Mouse (Mus musculus) ES-Bruce4 (cell line): ENCODE results near the gene Kif21b. TPM values are rescaled to one million over a fixed set of nuclear protein-coding genes. Genes with fewer than 3 reads are reported as not detected.
A peak's percentile ranks its signal among the peaks of the same experiment; 100 is the strongest.

Source experiments
- H3K27ac ChIP-seq: 2 replicates; pipeline ENCODE4 v1.5.1; 2012; ENCODE audit warnings: low read length, inconsistent platforms; ENCODE audit not compliant: insufficient read depth
- H3K27me3 ChIP-seq: 2 replicates; pipeline ENCODE4 v1.6.1; 2012; ENCODE audit warnings: mild to moderate bottlenecking, low read length, inconsistent platforms; ENCODE audit not compliant: control insufficient read depth, poor library complexity, insufficient read depth, severe bottlenecking
- H3K36me3 ChIP-seq: 2 replicates; pipeline ENCODE4 v1.6.1; 2012; ENCODE audit warnings: inconsistent platforms, mild to moderate bottlenecking, low read length, moderate library complexity; ENCODE audit not compliant: control insufficient read depth, poor library complexity, insufficient read depth, severe bottlenecking
- H3K4me1 ChIP-seq: one replicate; pipeline ENCODE4 v1.8.1; 2011; ENCODE audit warnings: low read length; ENCODE audit not compliant: control insufficient read depth, insufficient read depth
- H3K4me3 ChIP-seq: 2 replicates; pipeline ENCODE4 v1.5.1; 2011; ENCODE audit warnings: low read depth, mild to moderate bottlenecking, low read length
- H3K9ac ChIP-seq: 2 replicates; pipeline ENCODE4 v1.6.1; 2012; ENCODE audit warnings: low read depth, mild to moderate bottlenecking, inconsistent platforms; ENCODE audit not compliant: poor library complexity, severe bottlenecking
- H3K9me3 ChIP-seq: replicated peaks from 2 replicates; pipeline ENCODE4 v1.6.1; 2012; ENCODE audit warnings: mild to moderate bottlenecking, low read length, inconsistent platforms; ENCODE audit not compliant: control insufficient read depth, poor library complexity, insufficient read depth, severe bottlenecking
- CTCF ChIP-seq: IDR thresholded peaks from one replicate; pipeline ENCODE4 v1.8.1; 2011; ENCODE audit warnings: low read depth, low read length
- EP300 ChIP-seq: IDR thresholded peaks from 2 replicates; pipeline ENCODE4 v1.6.1; 2011; ENCODE audit warnings: low read depth, low read length; ENCODE audit not compliant: insufficient read depth
- POLR2A ChIP-seq: IDR thresholded peaks from one replicate; pipeline ENCODE4 v1.8.1; 2011; ENCODE audit warnings: low read length; ENCODE audit not compliant: insufficient read depth
- polyA plus RNA-seq: library from polyadenylated mRNA; stranded (reverse); fragments of >200 nt; gene quantifications from 2 replicates; pipeline ENCODE4 v1.2.4, GENCODE M21; 2011; ENCODE audit warnings: low read depth; ENCODE audit not compliant: missing spikeins, insufficient read depth, insufficient read length

The Kif21b gene
- 16.0 and 19.2 TPM in 2 replicates for polyA plus RNA-seq

GRCm38 (mm10) chr1:136130951-136131558 is at the start of gene Kif21b:
TSS of gene Kif21b (plus strand) at chr1:136131389.
- TF ChIP-seq EP300 = no peak
- TF ChIP-seq POLR2A = peak; percentile 67
- no peaks in the 10 kb centered on the region; the same call in 1 of the 2 replicates for H3K27me3 ChIP-seq
- H3K9ac ChIP-seq = peak within 1 kb of the TSS; percentile 78
- no peaks in the 10 kb centered on the region for H3K9me3 ChIP-seq
- no peak within 1 kb of the TSS for H3K27ac ChIP-seq
- peak within 1 kb of the TSS; percentile 92 for H3K4me3 ChIP-seq
- peaks cover 12% of the 10 kb centered on the region for H3K4me1 ChIP-seq
- no peaks in the 10 kb centered on the region for H3K36me3 ChIP-seq

GRCm38 (mm10) chr1:136085988-136086685 is 45.1 kb upstream of the Kif21b start:
- TF ChIP-seq POLR2A = no peak
- no peak for TF ChIP-seq CTCF
- TF ChIP-seq EP300 = no peak
- Histone ChIP-seq H3K4me1 (peaks cover 3% of the 10 kb centered on the region), H3K9me3 (no peaks in the 10 kb centered on the region; the same call in 1 of the 2 replicates), H3K36me3 (no peaks in the 10 kb centered on the region), H3K9ac (no peak overlapping the region), H3K27ac (no peak overlapping the region), H3K4me3 (no peak overlapping the region), H3K27me3 (no peaks in the 10 kb centered on the region)

GRCm38 (mm10) chr1:136089368-136090165 is 41.6 kb upstream of the Kif21b start:
- Histone ChIP-seq H3K27me3 (no peaks in the 10 kb centered on the region), H3K9me3 (no peaks in the 10 kb centered on the region), H3K9ac (no peak overlapping the region), H3K4me3 (no peak overlapping the region), H3K36me3 (no peaks in the 10 kb centered on the region), H3K27ac (no peak overlapping the region), H3K4me1 (peaks cover 6% of the 10 kb centered on the region)
- TF ChIP-seq POLR2A (no peak), CTCF (no peak), EP300 (no peak)

GRCm38 (mm10) chr1:136093726-136094125 is 37.5 kb upstream of the Kif21b start:
- TF ChIP-seq EP300 = no peak
- TF ChIP-seq POLR2A = no peak
- TF ChIP-seq CTCF = no peak
- no peak overlapping the region for H3K4me3 ChIP-seq

GRCm38 (mm10) chr1:136094807-136095206 is 36.4 kb upstream of the Kif21b start:
- H3K36me3 ChIP-seq = no peaks in the 10 kb centered on the region
- no peak overlapping the region for H3K9ac ChIP-seq
- no peaks in the 10 kb centered on the region for H3K9me3 ChIP-seq
- H3K4me1 ChIP-seq = peaks cover 8% of the 10 kb centered on the region
- TF ChIP-seq EP300 = no peak
- TF ChIP-seq POLR2A = no peak
- no peak for TF ChIP-seq CTCF
- no peak overlapping the region for H3K4me3 ChIP-seq
- H3K27me3 ChIP-seq = no peaks in the 10 kb centered on the region
- H3K27ac ChIP-seq = no peak overlapping the region

More at GRCm38 (mm10) chr1:136093726-136094125, 37.5 kb upstream of the Kif21b start:
- Histone ChIP-seq H3K9ac (no peak overlapping the region), H3K4me1 (peaks cover 8% of the 10 kb centered on the region), H3K9me3 (no peaks in the 10 kb centered on the region), H3K36me3 (no peaks in the 10 kb centered on the region), H3K27me3 (no peaks in the 10 kb centered on the region), H3K27ac (no peak overlapping the region)

GRCm38 (mm10) chr1:136102094-136102493 is 29.1 kb upstream of the Kif21b start:
- H3K4me3 ChIP-seq = no peak overlapping the region
- no peaks in the 10 kb centered on the region for H3K4me1 ChIP-seq
- no peaks in the 10 kb centered on the region for H3K27me3 ChIP-seq
- H3K36me3 ChIP-seq = no peaks in the 10 kb centered on the region
- no peak overlapping the region for H3K27ac ChIP-seq
- H3K9ac ChIP-seq = no peak overlapping the region
- no peaks in the 10 kb centered on the region for H3K9me3 ChIP-seq
- TF ChIP-seq EP300 (no peak), POLR2A (no peak), CTCF (no peak)
